Mouse (Mus musculus) spleen, postnatal 4 days (tissue): ENCODE measurements around the gene Thsd1.

Experiments
- DNase-seq, 2 experiments: peaks; one replicate each; pipeline ENCODE4 v3.0.0; 2022; ENCODE audit warnings: low spot score in 2 of 2

Thsd1 gene

DNA sequence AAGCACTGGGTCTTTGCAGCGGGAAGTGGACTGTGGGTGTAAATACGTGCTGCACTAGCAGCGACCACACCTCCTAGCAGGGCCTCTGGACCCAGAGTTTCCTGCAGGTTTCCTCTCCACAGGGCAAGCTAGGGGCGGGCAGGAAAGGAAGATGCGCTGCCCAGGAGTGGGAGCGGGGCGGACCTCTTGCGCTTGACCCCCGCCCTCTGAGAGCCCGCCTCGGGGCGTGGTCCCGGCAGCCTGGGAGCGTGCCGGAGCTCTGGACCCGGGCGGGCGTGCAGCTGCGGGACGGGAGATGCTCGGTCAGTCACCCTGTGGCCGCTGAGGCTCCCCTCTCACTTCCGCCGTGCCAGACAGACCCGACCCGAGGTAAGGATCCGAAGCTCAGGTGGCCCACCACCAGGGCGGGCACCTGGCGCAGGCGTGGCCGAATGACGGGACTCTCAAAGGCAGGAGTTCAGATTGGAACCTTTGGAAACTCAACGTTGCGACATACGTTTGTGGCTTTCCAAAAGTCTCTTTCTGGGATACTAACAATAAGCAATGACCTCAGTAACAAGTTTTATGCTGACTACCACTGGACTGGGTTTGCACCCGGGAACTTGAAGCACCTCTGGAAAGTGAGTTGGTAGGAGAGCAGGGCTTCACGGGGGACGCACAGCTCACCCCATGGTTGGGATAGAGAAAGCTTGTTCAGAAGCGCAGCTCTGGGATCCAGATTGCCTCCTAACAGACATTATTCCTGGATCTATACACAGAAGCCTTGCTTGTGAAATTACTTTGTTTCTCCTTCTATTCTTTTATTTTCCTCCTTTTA is at the start of gene Thsd1:
Thsd1 (plus strand) TSS at position 253 of the 817 bp plus-strand sequence.
- peak; percentile 21 to 65 for DNase-seq

DNA sequence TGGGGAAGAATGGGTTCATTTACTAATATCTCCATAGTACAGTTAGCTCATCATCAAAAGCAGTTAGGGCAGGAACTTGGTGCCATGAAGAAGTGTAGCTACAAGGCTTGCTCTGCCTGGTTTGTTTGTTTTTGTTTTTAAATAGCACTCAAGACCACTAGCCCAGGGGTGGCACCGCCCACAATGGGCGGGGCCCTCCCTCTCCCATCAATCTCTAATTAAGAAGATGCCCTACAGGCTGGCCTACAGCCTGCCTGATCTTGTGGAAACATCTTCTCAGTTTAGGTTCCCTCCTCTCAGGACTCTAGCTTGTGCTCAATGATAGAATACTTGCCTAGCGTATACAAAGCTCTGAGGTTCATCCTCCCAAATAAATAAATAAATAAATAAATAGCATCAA is 42.2 kb upstream of the Thsd1 start:
- DNase-seq, result peak; percentile 62 to 67

DNA sequence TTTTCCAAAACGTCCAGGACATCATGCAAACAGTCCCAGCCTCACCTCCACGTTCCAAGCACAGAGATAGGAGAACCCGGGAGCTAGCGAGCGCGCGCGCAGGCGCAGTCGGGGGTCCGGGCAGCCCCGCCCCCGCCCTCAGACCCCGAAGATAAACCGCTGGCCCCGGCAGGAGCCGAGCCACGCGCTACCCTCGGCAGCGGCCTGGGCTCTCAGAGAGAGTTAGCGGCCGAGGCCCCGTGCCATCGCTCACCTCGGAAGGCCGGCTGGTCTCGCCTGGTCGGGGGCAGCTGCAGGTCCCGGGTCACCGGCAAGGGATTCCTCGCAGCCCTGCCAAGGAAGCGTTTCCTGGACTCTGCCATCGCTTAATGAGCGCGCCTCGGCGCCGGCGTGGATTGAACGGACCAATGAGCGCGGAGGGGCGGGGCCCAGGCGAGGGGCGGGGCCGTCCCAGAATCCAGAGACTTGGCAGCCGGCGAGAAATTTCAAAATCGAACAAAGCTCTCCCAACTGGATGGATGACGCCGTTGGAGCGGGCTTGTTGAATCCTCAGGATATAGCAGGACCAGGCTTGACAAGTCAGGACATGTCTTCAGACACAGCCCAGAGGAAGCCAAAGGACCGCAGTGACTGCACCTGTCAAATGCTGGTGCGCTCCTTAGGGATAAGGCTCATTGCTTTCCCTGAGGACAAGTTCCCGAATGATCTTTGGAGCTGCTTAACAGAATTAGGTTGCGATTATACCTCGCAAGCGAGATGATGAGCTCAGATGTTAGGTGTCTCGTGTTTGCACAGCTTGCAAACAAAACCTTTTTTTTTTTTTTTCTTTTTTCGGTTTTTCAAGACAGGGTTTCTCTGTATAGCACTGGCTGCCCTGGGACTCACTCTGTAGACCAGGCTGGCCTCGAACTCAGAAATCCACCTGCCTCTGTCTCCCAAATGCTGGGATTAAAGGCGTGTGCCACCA is 41.4 kb upstream of the Thsd1 start, which contains the start of gene Ckap2:
Ckap2 (minus strand) TSS at position 389 of the 967 bp plus-strand sequence.
- DNase-seq, result peak; percentile 90 to 95

DNA sequence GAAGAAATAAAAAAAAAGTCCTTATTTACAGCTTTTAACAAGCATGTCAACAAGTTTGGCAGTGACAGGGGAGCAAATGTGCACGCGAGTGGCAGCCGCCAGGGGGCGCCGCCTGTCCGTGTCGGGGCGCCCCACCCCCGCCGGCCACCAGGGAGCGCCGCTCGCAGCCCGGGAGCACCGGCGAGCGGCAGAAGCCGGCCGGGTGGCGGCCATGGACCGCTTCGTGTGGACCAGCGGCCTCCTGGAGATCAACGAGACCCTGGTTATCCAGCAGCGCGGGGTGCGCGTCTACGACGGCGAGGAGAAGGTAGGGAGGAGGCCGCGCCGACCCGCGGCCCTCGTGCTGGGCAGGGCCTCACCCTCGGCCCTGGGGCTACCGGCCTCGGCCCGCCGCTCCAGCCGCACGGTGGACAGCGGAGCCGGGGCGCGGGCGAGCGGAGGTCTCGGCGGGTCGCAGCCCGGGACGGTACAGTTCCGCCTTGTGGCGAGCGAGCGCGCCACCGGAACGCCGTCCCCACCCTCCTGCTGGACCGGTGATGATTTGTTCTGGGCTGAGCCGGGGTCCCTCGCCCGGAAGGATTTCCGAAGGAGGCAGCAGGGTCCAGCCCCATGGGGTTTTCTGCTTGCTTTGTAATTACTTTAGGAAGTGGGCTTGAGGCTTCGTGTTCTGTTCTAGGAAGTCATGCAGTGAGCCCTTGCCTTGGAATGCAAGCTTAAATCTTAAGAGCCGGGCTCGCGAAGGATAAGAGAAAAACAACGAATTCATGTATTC is 34.3 kb upstream of the Thsd1 start, which contains the start of gene Vps36:
Vps36 (plus strand) TSS at position 150 of the 772 bp plus-strand sequence.
- DNase-seq, result peak; percentile 90 to 98

DNA sequence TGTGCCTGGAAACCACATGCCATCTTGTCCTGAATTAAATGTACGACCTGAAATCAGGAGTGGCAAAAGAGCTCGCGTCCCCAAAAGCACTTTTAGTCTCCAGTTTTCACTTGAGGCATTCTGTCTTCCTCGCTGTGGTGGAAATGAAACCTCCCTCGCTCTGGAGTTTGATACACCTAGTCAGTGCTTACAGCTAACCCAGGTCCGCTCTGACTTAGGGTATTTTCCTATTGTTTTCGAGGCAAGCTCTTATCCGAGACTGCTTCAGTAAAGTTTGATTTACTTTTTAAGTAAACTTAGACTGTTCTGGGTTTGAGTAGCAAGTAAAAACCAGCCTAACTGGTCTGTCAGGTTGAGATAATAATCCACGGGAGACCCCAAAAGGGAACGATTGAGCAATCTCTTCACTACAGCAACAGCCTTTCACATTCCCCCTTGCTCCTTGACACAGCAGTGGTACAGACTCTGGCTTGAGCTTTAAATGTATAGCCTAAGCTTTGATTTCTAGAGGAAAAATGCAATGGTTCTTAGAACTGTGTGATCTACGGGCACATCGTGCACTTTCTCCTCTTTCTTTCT is 33.6 kb upstream of the Thsd1 start:
- no peak for DNase-seq

DNA sequence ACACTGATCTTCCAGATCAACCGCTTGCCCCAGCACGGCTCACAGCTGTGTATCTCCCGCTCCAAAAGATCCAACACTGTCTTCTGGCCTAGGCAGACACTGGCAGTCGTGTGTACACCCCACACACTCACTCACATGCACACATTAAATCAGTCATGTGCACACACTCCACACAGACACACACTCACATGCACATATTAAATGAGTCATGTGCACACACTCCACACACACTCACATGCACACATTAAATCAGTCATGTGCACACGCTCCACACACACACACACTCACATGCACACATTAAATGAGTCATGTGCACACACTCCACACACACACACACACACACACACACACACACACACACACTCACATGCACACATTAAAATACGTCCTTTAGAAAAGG is 29.2 kb upstream of the Thsd1 start:
- DNase-seq, result no peak

DNA sequence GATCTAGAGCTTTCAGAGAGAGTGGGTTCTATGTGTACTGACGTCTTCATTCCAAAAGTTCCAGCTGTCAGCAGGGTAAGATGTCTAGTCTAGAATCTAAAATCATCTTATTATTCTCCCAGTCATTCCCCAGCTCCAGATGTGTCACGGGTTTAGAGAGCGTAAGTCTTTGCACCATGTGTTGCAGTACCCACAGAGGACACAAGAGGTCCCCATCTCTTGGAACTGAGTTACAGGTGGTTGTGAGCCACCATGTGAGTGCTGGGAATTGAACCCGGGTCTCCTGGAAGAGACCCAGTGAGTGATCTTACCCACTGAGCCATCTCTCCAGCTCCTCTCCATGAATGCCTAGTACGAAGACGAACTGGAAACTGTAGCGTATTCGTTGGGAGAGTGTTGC is 27.6 kb upstream of the Thsd1 start:
- DNase-seq, result no peak

DNA sequence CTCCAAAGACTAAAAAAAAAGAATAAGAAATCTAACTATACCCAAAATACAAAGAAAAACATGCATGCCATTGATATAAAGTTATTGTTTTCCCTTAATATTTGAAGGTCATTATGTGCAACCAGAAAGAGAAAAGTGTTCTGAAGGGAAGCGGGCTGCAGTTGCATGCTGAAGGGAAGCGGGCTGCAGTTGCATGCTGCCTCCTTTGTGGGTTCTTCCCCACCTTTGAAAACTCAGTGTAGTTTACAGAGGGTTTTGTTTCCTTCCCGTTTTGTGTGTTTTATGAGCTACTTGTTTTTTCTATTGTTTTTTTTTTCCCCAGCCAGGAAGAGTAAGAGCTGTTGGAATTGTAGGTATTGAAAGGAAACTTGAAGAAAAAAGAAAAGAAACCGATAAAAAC is 19.6 kb upstream of the Thsd1 start:
- no peak for DNase-seq

DNA sequence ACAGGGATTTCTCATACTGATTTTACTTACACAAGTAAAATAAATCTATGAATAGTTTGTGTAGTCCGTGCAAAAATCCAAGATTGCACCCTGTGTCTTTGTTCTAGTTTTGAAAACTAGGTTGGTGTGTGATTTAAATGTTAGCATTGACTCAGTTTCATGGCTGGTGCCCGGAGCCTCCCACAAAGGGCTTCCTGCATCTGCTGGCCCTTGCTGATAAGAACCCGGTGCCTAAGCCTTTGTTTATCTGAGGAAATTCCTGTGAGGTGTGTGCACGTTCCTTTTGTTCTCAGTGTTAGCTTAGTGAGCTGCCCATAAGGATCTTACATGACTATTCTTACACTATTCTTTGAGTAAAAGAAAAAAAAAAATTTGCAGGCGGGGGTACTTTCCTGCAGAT is 18.1 kb upstream of the Thsd1 start:
- no peak for DNase-seq

DNA sequence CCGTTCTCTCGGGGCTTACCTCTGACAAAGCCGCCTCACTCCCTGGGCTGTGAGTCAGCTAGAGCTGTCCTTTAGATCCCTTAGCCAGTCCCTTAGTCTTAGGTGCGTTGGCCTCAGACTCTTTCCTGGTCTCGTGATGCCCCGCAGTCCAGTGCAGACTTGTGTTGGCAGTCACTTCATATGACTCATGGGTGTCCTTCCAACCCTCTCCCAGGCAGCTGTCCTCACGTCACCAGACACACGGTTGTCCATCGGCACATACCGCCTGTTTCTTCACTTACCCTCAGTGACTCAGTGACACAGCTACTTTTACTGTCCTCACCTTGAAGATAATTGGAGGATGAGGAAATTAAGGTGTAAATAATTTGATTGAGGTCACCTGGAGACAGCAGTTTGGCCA is 12.3 kb upstream of the Thsd1 start:
- DNase-seq, result no peak

DNA sequence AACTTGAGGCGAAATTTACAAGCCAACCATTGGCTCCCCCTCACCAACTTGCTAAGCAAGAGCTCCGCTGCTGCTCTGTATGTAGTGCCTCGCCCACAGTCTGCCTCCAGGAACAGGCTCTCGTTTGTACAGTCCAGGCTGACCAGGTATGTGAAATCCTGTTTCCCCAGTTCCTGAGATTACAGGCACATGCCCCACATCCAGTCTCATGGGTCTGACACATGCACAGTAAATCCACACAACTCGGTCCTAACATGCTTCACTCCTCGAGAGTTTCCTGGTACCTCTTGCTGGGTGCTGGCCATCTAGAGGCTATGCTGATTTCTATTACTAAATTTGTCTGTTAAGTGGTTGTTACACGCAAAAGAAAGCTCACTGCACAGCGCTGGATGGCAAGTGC is 752 bp upstream of the Thsd1 start:
- no peak for DNase-seq

DNA sequence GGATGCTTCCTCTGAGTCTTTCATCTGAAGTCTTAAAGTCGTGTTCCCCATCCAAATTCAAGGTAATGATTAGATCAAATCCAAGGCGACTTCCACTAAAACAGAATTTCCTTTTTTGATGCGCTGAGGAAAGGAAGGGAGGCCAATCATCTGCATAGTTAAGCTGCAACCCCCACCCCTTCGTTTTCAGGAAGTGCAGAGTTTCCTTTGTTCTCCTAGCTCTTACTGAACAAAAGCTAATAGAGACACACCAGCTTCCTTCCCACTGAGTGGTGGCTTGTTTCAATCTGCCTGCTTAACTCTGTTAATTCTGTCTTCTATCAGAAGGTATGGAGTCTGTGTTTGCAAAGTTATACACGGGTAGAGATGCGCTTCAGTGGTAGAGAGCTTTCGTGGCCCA is 1.5 kb downstream of the Thsd1 start:
- no peak for DNase-seq

DNA sequence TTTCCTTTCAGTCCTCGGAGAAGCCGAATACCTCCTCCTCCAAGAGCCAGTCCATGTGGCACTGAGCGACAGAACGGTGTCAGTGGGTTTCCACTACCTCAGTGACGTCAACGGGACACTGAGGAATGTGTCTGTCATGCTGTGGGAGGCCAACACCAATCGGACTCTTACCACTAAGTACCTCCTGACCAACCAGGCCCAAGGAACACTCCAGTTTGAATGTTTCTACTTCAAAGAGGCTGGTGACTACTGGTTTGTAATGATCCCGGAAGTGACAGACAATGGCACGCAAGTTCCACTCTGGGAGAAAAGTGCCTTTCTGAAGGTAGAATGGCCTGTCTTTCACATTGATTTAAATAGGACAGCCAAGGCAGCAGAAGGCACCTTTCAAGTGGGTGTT is 15.9 kb downstream of the Thsd1 start:
- DNase-seq, result no peak

DNA sequence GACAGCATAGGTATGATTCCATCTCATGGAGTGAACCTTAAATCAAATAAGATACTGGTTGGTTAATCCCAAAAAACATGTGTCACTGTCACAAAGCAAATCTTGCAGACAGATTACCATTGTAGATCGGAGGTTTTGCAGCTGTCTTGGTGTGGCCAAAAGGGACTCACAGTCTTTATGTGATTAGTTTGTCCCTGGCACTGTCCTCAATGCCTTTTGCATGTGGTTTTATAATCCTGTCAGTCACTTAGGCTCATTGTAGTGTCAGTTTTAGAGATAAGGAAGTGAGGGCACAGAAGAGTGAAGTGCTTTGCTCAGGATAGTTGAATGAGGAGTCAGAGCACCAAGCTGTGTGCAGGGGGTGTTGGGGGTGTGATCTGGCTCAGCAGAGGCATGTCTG is 18.6 kb downstream of the Thsd1 start:
- DNase-seq, result no peak

DNA sequence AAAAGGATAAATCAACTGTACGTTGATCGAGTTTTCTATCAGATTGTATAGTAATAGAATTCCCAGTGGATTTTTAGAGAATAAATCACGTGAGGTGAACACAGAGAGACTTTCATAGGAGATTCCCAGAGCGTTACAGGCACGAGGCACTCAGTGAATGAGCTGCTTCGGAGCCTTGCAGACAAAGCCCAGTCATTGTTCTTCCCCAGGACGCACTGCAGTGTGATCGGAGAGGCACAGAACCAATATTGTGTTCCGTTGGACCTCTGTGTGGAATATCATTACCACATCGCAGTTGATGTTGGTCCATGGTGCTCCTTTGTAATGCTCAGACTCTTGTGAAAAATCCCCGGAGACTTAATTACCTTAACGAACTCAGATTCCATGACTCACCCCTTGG is 20.8 kb downstream of the Thsd1 start:
- no peak for DNase-seq

DNA sequence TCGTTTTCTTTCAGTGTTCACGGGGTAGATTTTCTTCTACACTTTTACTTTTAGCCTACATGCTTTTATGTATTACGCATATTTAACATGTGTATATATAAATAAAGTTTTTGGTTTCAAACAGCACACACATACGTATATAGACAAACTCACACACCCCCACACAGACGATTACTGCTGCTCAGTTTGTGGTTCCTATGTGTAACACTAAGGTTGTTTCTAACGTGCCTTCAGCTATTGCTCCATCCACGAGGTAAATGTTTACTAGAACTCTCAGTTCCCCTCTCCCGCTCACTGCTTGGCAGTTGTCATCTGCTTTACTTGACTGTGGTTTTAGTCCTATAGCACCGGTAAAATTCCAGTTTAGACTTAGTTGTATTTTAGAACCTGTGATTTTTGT is 22.0 kb downstream of the Thsd1 start:
- no peak for DNase-seq

DNA sequence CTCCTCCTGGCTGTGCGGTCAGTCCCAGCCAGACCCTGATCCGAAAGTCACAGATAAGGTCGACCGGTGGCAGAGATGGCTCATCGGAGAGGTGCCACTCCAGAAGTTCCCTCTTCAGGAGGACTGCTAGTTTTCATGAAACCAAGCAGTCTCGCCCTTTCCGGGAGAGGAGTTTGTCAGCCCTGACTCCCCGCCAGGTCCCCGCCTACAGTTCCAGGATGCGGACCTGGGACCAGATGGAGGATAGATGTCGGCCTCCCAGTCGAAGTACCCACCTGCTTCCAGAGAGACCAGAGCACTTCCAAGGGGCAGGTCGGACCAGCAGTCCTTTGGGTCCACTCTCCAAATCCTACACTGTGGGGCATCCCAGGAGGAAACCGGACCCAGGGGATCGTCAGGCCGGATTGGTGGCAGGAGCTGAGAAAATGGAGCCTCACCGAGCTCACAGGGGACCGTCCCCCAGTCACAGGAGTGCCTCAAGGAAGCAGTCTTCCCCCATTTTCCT is 31.9 kb downstream of the Thsd1 start:
- DNase-seq, result no peak

DNA sequence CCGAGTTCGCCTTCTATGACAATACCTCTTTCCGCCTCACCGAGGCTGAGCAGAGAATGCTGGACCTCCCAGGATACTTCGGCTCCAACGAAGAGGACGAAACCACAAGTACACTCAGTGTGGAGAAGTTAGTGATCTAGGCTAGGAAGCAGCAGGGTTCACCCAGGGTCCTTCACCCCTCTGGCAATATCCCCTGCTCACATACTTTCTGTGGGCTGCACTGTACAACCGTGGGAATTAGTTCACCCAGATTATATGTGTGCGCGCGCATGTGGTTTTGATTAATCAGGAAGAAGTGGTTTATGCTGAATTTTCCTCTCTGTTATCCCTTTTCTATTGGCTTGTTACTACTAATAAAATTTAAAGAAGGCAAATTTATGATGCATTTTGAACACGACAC is 32.4 kb downstream of the Thsd1 start:
- no peak for DNase-seq

DNA sequence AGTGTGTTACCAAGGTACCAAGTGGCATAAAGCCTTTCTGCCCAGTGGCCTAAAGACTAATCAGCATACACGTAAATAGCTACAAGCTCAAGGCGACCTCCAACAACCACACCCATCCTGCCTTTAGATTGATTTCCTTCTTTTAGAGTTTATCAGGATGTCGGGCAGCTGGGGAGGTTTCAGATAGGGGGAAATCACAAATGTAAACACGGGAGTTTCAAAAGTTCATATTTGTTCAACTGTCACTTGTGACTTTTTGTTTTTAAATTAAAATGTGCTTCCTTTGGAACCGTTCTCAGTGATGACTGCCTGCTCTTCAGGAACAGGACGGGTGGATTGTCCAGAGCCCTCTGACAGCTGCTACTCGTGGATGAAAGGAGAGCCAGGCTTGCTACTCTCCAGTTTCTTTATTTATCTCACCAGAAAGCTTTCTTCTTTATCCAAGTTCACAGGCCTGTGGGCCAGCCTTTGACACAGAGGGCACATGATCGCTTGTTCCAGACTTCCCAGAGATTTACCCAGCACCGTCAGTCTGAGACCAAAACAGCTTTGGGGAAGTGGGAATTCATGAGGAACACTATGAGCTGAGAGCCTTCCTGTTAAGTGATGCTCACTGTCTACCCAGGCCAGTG is 33.1 kb downstream of the Thsd1 start:
- DNase-seq, result no peak

DNA sequence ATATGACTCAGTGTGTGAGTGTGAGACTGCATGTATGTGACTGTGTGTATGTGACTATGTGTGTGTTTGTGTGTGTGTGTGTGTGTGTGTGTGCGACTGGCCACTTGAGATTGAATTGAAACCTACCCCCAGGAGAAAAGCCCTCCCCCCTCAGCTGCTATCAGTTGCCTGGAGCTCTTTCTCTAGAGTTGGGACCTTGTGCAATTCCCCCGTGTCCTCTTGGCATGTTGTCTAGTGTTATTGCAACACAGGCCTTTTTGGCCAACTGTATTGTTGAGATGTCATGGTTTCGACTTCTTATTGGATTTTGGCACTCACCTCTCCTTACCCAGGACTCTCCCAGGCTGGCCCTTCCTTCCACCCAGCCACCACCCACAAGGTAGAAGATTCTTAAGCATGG is 35.2 kb downstream of the Thsd1 start:
- DNase-seq, result no peak

DNA sequence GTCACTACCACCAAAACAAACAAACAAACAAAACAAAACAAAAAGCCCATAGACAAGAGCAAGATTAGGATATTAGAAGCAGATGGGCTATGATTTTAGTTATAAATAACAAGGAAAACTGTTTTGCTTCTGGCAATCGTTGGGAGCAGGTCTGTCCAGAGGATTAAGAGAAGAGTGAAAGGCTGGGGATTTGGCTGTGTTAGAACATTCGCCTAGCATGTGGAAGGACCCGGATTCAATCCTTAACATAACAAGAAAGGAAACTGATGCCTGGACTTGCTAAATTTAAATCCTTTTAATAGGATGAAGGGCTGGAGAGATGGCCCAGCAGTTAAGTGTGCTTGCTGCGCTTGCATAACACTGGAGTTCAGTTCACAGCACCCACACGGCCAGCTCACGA is 37.2 kb downstream of the Thsd1 start:
- no peak for DNase-seq
